Mouse (Mus musculus) spleen, postnatal 14 days (tissue): ENCODE data around the gene Otog.

ENCODE experiments used
- DNase-seq, 2 experiments: peaks; one replicate each; pipeline ENCODE4 v3.0.0; 2021 to 2022; ENCODE audit warnings: low spot score in 2 of 2

Gene Otog

DNA sequence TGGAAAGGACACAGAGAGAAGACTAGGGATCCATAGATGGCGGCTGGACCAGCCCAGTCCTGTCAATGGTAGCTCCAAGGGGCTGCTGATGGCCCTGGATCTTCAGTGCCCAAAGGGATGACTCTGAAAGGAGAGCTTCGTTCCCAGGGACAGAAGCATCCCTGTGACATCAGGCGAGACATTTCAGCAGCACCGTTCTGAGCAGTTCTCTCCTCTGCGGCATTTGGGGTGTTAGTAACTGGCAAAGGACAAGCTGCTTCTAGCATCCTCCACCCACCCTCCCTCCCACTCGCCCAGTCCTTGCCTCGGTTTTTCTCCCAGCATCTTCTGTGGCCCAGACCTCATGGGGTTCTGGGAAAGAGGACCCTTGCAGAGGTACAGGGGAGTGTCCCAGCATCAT lies 41.5 kb downstream of the Otog start:
- no peak for DNase-seq

GRCm38 (mm10) chr7:46283681-46284080 lies 42.9 kb downstream of the Otog start:
- DNase-seq, result no peak

DNA sequence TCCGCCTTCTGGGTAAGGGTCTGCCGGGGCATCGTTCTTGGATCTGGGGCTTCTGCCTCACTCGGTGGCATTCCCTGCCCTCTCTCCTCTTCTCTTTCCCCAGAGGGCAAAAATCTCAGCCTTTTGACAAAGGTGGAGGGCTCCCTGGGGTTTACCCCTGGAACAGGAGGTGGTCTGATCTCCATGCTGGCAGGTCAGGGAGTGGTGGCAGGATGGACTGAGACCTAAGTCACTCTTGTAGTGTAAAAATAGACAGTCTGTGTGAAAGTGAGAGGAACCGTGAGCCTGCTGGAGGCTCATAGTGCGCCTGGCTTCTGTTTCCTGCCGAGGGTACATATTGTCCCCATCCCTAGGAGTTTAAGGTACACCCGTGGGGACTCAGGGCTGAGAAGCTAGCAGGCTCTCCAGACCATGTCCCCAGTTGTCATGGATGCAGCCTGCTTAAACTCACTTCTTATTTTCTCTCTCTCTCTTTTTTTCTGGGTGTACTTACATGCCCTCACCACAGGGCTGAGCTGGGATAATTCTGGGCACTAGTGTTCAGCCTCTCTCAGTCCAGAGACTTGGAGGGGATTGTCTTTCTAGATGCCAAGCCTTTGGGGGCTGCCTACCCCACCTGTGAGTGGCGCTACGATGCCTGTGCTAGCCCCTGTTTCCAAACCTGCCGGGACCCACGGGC lies 44.5 kb downstream of the Otog start:
- no peak for DNase-seq

- DNase-seq, result no peak
Observed at GRCm38 (mm10) chr7:46286391-46286790, 45.6 kb downstream of the Otog start.

DNA sequence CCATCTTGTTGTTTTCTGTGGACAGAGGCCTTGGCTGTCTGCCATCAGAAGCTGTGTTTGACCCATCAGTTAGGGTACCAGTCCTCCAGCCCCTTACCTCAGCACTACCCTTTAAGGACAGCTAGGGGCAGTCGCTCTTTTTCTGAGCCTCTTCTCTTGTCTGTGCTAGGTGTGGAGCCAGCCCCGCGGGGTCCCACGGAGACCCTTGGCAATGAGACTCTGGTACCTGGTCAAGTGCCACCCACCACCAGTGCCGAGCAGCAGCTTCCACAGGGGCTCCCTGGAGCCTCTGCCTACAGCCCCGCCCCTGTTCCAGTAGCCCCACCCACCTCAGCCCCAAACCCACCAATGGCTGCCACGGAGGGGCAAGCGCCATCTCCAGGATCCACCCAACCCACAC lies 46.3 kb downstream of the Otog start:
- no peak for DNase-seq

- DNase-seq, result no peak
Observed at GRCm38 (mm10) chr7:46296330-46296729, 55.5 kb downstream of the Otog start.

DNA sequence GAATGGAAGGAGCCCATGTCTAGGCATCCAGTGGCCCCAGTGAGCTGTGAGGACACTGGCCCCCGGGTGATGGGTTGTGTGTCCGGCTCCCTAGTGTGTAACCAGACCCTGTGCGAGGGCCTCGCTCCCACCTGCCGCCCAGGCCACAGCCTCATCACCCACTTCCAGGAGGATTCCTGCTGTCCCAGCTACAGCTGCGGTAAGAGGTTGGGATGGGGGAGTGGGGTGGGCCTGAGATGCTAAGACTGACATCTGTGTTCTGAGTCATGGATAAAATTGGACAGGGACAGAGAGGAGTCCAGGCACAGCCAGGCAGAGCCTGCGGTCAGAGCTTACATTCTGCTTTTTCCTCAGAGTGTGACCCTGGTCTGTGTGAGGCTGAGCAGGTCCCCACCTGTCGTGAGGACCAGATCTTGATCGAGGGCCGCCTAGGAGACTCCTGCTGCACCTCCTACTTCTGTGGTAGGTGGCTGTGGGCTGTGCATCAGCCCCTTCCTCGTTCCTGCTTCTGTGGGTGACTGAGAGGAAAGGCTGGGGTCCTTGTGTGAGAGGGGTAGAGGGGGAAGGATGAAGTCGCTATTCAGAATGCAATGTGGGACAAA lies 60.3 kb downstream of the Otog start:
- no peak for DNase-seq

DNA sequence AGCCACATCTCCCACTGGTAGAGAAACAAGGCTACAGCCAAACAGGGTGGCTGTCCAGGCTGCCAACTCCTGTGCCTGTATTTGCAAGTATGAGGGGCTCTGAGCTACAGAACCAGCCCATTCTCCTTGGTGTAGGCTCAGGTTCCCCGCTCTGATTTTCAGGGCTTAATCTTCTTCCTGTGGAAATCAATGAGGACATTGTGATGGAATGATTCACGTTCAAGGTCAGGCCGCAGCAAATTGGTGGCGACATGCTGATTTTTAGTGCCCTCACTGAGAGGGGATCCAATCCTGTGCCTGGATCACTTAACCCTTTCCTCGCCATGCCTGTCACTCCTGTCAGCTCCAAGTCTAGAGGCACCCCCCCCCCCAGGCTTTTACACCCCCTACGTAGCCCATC lies 72.7 kb downstream of the Otog start:
- no peak for DNase-seq

DNA sequence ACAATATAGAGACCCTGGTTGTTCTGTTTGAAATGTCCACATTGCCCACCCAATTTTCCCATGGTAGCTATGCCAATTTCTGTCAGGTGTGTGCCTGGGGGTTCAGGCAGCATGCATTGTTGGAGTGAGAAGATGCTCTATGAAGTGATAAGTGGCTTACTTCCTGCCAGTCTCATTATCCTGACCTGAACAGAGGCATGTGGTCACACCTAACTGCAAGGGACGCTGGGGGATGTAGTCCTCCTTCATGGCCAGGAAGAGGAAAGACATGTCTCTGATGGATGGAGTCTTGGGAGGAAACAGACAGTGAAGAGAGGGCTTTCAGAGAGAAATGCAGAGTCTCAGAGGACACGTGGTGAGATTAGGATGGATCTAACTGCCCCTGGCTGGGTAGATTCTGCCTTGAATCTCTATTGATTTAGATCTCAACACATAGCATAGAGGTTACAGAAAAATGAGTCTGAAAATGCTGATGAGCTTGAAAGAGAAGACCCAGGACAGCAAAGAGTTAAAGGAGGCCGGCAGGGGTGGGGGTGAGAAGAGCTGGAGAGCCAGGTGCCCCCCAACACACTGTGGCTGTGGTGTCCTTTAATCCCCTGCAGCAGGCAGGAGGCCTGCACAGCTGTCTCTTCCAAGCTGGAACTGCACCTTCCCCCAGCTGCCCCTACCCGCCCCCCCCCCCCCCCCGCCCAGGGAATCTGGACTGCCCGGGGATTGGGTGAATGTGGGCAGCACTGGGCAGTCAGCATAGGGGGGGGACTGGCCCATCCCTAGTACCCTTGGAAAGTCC lies 73.6 kb downstream of the Otog start:
- DNase-seq, result no peak

DNA sequence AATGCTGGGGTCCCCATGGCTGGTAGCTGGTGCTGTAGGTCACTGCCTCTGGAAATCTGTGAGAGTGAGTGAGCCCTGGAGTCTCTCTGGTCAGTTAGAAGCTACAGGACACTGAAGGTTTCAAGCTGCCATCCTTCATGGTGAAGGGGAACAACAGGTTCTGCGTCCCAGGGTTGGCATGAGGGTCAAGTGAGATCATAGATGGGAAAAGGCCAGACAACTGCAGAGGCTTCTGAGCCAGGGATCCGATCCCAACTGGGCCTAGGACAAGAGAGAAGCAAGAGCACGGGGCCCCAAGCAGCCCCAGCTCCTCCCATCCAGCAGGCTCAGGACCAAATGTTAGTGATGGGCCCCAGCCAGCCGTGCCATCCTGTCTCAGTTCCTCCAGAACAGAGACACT lies 74.9 kb downstream of the Otog start:
- DNase-seq, result no peak

- no peak for DNase-seq
Observed at GRCm38 (mm10) chr7:46316948-46317347, 76.2 kb downstream of the Otog start.

- no peak for DNase-seq
Observed at GRCm38 (mm10) chr7:46321242-46321641, 80.5 kb downstream of the Otog start.

DNA sequence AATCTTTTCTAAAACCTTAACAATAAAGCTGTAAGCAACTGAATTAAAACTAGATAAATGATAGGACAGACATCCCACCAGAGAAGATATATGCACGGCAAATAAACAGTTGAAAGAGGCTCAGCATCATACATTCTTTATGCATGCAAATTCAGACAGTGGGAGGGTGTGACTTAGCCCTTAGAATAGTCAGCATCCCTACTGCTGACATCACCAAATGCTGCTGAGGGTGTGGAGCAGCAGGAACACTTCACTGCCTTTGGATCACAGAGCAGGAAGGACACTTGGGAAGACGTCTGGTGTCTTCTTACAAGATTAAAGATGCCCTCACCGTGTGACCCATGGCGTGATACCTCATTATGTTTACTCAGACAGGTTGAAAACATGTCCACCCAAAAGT lies 87.1 kb downstream of the Otog start:
- DNase-seq, result no peak

GRCm38 (mm10) chr7:46337397-46337796 lies 96.6 kb downstream of the Otog start:
- DNase-seq, result no peak

DNA sequence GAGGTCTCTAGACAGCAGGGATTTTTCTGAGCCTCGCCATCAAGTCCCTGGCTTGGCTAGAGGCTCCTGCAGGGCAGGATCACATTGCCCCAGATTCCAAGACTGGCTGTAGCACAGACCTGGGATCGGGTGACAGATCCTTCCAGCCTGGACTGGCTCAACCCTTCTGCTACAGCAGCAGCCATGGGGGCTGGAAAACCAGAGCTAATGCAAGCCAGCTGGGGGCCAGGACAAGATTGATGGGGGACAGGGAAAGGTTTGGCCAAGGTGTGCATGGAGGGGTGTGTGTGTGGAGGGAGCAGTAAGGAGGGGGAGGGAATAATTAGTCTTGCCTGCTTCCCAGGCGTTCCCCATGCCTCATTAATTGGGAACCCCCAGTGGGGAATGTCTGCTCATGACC lies 99.0 kb downstream of the Otog start:
- no peak for DNase-seq

DNA sequence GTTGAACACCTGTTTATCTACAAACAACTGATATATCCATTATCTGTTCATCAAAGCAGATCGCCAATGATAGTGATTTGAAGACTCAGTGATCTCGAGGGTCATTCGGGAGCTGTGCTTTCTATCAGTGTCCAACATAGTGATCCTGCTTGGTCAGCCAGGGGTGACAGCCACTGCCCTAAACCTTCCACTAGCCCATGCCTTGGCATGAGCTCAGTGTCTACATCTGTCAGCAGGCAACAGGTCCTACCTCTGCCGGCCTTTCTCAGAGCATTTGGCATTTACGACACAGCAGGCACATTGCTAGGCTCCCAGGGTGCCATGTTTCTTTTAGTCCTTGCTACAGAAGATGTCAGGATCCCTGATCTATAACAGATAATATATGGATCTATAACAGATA lies 99.5 kb downstream of the Otog start:
- no peak for DNase-seq

GRCm38 (mm10) chr7:46341471-46341870 lies 100.7 kb downstream of the Otog start:
- no peak for DNase-seq

DNA sequence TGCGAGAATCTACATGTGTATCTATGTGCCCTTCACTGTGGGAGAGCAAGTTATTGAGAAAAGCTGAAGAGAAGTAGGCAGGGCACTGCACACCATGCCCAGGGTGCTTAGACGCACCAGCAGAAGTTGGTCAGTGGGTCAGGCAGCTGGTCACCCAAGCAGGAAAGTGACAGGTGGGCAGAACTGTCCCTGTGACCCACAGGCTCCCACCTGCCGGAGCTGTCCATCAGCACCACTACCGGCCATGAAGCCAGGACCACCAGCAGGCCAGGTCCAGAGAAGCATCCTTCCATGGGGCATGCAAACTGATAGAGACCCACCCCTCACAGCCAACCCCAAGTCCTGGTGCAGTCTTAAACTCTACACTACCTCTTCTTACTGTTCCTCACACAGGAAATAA lies 106.9 kb downstream of the Otog start:
- no peak for DNase-seq

DNA sequence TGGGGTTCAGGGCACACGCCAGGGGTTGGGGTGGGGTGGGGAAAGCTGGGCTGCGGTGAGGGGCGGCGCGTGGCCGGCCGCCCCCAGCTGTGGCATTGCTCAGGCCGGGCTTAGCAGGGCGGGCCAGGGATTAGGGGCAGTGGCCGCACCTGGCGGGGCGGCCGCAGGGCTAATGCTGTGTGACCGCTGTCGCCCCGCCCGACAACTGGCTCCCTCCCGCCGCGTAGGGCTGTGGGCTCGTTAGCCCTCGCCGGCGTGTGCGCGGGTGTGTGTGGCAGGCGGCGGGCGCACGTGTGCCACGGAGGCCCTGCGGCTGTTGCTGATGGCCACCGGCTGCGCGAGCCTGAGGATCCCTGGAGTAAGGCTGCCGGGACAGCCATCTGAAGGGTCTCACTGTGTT lies 108.0 kb downstream of the Otog start:
- no peak for DNase-seq

GRCm38 (mm10) chr7:46350119-46350702 lies 109.4 kb downstream of the Otog start:
- DNase-seq, result no peak

DNA sequence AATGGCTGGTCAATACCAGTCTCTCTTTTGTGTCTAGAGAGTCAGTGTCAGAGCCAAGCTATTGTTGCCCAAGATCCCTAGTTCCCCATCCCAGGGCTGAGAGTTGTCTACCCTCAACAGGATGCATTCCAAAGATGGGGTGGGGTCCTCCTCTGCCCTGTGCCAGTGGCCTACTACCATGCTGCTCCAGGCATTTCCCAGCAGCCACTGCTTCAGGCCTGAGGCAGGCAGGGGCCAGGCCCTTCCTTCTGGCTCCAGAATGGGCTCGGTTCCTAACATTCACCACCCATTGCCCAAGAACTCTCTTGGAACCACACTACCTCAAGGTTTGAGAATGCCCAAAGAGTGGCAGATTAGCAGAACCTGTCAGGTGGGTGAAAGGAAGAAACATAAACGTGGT lies 112.0 kb downstream of the Otog start:
- DNase-seq, result no peak

GRCm38 (mm10) chr7:46353216-46353615 lies 112.4 kb downstream of the Otog start:
- DNase-seq, result no peak

GRCm38 (mm10) chr7:46353875-46354274 lies 113.1 kb downstream of the Otog start:
- no peak for DNase-seq
